Mouse (Mus musculus) small intestine, adult 2 months (tissue): ENCODE data around the gene Abca5.

Experiments used
- CTCF ChIP-seq: fragments of 200-500 bp; IDR thresholded peaks from 2 replicates; pipeline ENCODE4 v1.5.1; 2012; ENCODE audit warnings: low read depth, mild to moderate bottlenecking, control low read depth, inconsistent platforms, low read length, moderate library complexity, mixed read lengths; ENCODE audit not compliant: insufficient replicate concordance, insufficient read length; ENCODE audit errors: extremely low read depth
- POLR2A ChIP-seq: fragments of 200-500 bp; IDR thresholded peaks from 2 replicates; pipeline ENCODE4 v1.6.1; 2012; ENCODE audit warnings: low read depth, mild to moderate bottlenecking, control low read depth, inconsistent platforms, low read length, moderate library complexity

GRCm38 (mm10) chr11:110257061-110257460 lies 80.5 kb downstream of the Abca5 start:
- no peak for TF ChIP-seq CTCF
- TF ChIP-seq POLR2A, result no peak
